Mouse (Mus musculus) intestine, postnatal 0 days (tissue): ENCODE results near the gene Cela3b. TPM values are rescaled to one million over a fixed set of nuclear protein-coding genes. Genes with fewer than 3 reads are reported as not detected.

Source experiments
- ATAC-seq: fragments of 200-750 bp; cut with Nextera tagmentation; 2 replicates; pipeline ENCODE4 v1.8.0; 2017; ENCODE audit warnings: mild to moderate bottlenecking, moderate TSS enrichment, moderate library complexity
- H3K27ac ChIP-seq: fragments of 300-500 bp; sonication (generic); 2 replicates; pipeline ENCODE4 v1.5.1; 2014; ENCODE audit warnings: mild to moderate bottlenecking, low read depth, low read length, moderate library complexity
- H3K27me3 ChIP-seq: fragments of 300-500 bp; sonication (generic); replicated peaks from 2 replicates; pipeline ENCODE4 v1.6.1; 2014; ENCODE audit warnings: low read length, mixed read lengths; ENCODE audit not compliant: control insufficient read depth, insufficient read depth
- H3K36me3 ChIP-seq: fragments of 300-500 bp; sonication (generic); 2 replicates; pipeline ENCODE4 v1.6.1; 2014; ENCODE audit warnings: mild to moderate bottlenecking, moderate library complexity; ENCODE audit not compliant: control insufficient read depth, insufficient read depth
- H3K4me1 ChIP-seq: fragments of 300-500 bp; sonication (generic); replicated peaks from 2 replicates; pipeline ENCODE4 v1.6.1; 2014; ENCODE audit warnings: antibody characterized with exemption, low read length, mixed read lengths; ENCODE audit not compliant: control insufficient read depth, insufficient read depth
- H3K4me2 ChIP-seq: fragments of 300-500 bp; sonication (generic); replicated peaks from 2 replicates; pipeline ENCODE4 v1.6.1; 2014; ENCODE audit warnings: low read depth, mild to moderate bottlenecking, moderate library complexity
- H3K4me3 ChIP-seq: fragments of 300-500 bp; sonication (generic); 2 replicates; pipeline ENCODE4 v1.5.1; 2014; ENCODE audit warnings: low read depth, low read length
- H3K9ac ChIP-seq: fragments of 300-500 bp; sonication (generic); 2 replicates; pipeline ENCODE4 v1.6.1; 2014; ENCODE audit warnings: mild to moderate bottlenecking, low read depth, low read length
- H3K9me3 ChIP-seq: fragments of 300-500 bp; sonication (generic); 2 replicates; pipeline ENCODE4 v1.6.1; 2016; ENCODE audit warnings: mixed run types; ENCODE audit not compliant: control insufficient read depth
- CTCF ChIP-seq: sonication (generic); IDR thresholded peaks from 2 replicates; pipeline ENCODE4 v1.5.1; 2016; ENCODE audit warnings: low read depth, mild to moderate bottlenecking, control low read depth, antibody characterized with exemption, moderate library complexity
- WGBS: fragments of 180-500 bp; shearing (Covaris S2); extraction: QIAGEN DNeasy Blood & Tissue Kit; methylation state at CpG from one replicate; pipeline ENCODE4 v1.1.7; 2014; 5-methylcytosine and 5-hydroxymethylcytosine counted together
- polyA plus RNA-seq: library from polyadenylated mRNA; unstranded; fragments of >200 nt; fragmentation: Nextera tagmentation; extraction: Ambion mirVana; gene quantifications from 2 replicates; pipeline ENCODE4 v1.2.1, GENCODE M21; 2015

Gene Cela3b
- polyA plus RNA-seq: 9.1 and 13.6 TPM in 2 replicates

GRCm38 (mm10) chr4:137430502-137430901 lies at the start of gene Cela3b:
TSS of gene Cela3b (minus strand) at chr4:137430540.
- no peaks in the 10 kb centered on the region for H3K36me3 ChIP-seq
- H3K4me1 ChIP-seq: no peaks in the 10 kb centered on the region
- H3K4me2 ChIP-seq: no peak within 1 kb of the TSS
- H3K9ac ChIP-seq: no peak within 1 kb of the TSS
- peak; percentile 44; the same call in 1 of the 2 replicates for ATAC-seq
- no peak for TF ChIP-seq CTCF
- no peak within 1 kb of the TSS for H3K27ac ChIP-seq
- no peaks in the 10 kb centered on the region for H3K27me3 ChIP-seq
- no peaks in the 10 kb centered on the region for H3K9me3 ChIP-seq
- WGBS: 39% methylated on average over 4 of the region's 4 CpGs
- H3K4me3 ChIP-seq: no peak within 1 kb of the TSS

DNA sequence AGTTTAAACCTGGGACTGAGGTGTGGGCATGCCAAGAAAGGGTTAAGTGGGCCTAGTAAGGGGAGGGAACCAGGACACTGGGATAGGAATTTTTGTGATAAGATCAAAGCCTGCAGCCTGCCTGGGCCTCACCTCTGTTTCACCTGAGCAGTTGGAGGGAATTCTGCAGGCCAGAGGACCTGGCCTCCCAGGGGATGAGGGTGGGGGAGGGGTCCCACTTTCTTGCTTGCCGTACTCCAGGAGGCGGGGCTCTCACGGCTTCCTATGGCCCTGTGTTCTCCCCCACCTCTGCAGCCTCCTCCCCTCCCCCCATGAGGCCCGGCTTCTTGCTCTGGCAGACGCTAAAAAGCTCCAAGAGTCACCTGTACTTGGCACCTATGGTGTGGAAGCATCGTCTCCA lies 49.4 kb upstream of the Cela3b start:
- no peak overlapping the region for H3K9ac ChIP-seq
- TF ChIP-seq CTCF: no peak
- no peak for ATAC-seq

GRCm38 (mm10) chr4:137478306-137478705 lies 48.0 kb upstream of the Cela3b start:
- Histone ChIP-seq H3K36me3 (no peaks in the 10 kb centered on the region), H3K4me2 (no peak overlapping the region), H3K9ac (no peak overlapping the region), H3K27ac (no peak overlapping the region), H3K9me3 (no peaks in the 10 kb centered on the region), H3K4me1 (peaks cover 34% of the 10 kb centered on the region), H3K4me3 (no peak overlapping the region), H3K27me3 (no peaks in the 10 kb centered on the region)
- TF ChIP-seq CTCF: no peak
- ATAC-seq: no peak
- 77% methylated on average over 5 of the region's 5 CpGs for WGBS

More for the DNA sequence above, 49.4 kb upstream of the Cela3b start:
- no peak overlapping the region for H3K4me3 ChIP-seq
- H3K36me3 ChIP-seq: no peaks in the 10 kb centered on the region
- H3K4me1 ChIP-seq: peaks cover 39% of the 10 kb centered on the region
- H3K9me3 ChIP-seq: no peaks in the 10 kb centered on the region
- no peaks in the 10 kb centered on the region for H3K27me3 ChIP-seq
- H3K27ac ChIP-seq: no peak overlapping the region
- H3K4me2 ChIP-seq: peak overlapping the region; percentile 27
- 16% methylated on average over 6 of the region's 6 CpGs for WGBS

DNA sequence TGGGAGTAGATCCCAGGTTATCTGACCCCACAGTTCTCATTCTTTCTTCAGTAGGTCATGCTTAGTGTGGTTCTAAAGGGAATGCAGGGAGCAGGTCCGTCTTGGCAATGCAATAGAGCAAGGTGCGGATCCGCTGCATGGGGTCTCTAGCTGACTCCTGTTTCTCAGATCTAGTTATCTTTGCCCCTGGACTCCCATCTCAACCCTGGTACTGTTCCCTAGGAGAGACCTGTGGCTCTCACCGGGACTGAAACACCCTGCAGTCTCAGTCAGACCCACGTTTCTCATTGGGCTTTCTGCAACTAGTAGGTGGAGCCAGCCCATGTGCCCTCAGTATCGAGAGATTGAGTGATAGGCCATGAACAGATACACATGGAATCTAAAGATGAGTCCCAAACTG lies 47.3 kb upstream of the Cela3b start:
- Histone ChIP-seq H3K27ac (no peak overlapping the region), H3K36me3 (no peaks in the 10 kb centered on the region), H3K4me2 (no peak overlapping the region), H3K4me3 (no peak overlapping the region), H3K4me1 (peaks cover 34% of the 10 kb centered on the region), H3K27me3 (no peaks in the 10 kb centered on the region), H3K9me3 (no peaks in the 10 kb centered on the region), H3K9ac (no peak overlapping the region)
- ATAC-seq: no peak
- WGBS: 56% methylated on average over 6 of the region's 6 CpGs
- TF ChIP-seq CTCF: no peak

DNA sequence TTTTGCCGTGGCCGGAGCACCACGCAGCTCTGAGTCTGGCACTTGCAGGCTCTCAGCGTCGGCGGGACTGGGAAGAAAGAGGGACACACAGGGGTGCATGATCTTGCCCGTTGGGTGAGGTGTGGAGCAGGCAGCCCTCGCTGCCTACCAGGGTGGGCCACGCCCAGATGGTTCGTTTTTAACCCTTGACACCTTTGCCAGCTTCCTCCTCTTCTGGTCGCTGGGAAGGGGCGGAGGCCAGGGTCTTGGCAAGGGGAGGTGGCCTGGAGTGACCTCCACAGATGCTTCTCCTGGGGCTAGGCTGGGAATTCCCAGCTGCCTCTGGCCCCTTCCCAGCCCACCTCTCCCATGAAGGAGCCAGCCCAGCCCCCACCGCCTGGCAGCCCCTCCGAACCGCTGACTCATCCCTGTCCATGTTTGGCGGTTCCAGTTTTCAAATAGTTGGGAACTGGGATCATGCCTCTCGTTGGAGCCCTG lies 46.5 kb upstream of the Cela3b start:
- peak overlapping the region; percentile 54 for H3K4me2 ChIP-seq
- WGBS: 6% methylated on average over 17 of the region's 17 CpGs
- peak; percentile 20; the same call in 1 of the 2 replicates for ATAC-seq
- H3K9ac ChIP-seq: no peak overlapping the region
- peak overlapping the region; percentile 9 for H3K27ac ChIP-seq
- TF ChIP-seq CTCF: no peak
- H3K4me1 ChIP-seq: peaks cover 34% of the 10 kb centered on the region
- no peaks in the 10 kb centered on the region for H3K9me3 ChIP-seq
- peak overlapping the region; percentile 2; the same call in 1 of the 2 replicates for H3K4me3 ChIP-seq
- H3K36me3 ChIP-seq: no peaks in the 10 kb centered on the region
- no peaks in the 10 kb centered on the region for H3K27me3 ChIP-seq

DNA sequence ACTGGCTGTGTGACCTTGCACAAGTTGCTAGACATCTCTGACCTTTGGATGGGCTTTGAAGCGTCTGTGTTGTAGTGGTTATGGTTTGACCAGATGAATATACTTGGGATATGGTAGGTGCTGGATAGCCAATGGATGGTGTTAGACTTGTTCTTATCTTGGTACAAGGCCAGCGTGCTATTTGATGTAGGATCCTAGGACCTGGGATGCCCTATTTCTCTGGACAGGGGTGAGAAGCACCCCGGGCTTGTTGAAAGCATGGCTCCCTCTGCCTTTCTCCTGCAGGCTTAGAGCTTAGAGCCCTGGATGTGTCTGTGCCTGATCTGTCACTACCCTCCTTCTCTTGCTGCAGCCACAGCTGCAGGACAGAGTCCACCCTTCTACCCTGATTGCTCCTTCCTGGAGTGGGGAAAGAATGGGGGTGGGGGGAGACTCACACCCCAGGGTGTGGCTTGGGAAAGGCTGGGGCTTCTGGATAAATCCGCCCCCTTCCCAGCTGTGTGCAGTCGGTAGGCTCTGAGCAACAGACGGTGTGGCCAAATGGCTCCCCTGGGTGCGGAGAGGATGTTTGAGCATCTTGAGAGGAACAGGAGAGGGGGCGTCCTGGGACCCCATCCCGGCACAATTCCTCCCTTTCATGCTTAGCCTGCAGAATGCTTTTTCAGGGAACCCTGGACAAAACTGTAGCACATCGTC lies 45.9 kb upstream of the Cela3b start:
- H3K36me3 ChIP-seq: no peaks in the 10 kb centered on the region
- WGBS: 8% methylated on average over 10 of the region's 10 CpGs
- H3K27me3 ChIP-seq: no peaks in the 10 kb centered on the region
- H3K4me2 ChIP-seq: peak overlapping the region; percentile 54
- peak overlapping the region; percentile 2; the same call in 1 of the 2 replicates for H3K4me3 ChIP-seq
- ATAC-seq: peak; percentile 79
- H3K9me3 ChIP-seq: no peaks in the 10 kb centered on the region
- H3K9ac ChIP-seq: no peak overlapping the region
- TF ChIP-seq CTCF: no peak
- peak overlapping the region; percentile 9 for H3K27ac ChIP-seq
- H3K4me1 ChIP-seq: peaks cover 29% of the 10 kb centered on the region
